Mouse (Mus musculus): Measurements from ENCODE around the gene Pik3ca. TPM values are rescaled to one million over a fixed set of nuclear protein-coding genes. Genes with fewer than 3 reads are reported as not detected.
A peak's percentile ranks its signal among the peaks of the same experiment; 100 is the strongest.
"Not testable (repeated sequence)": the region's sequence is repeated elsewhere in the genome, so short reads cannot be mapped to it uniquely, and the experiment has no call there.

Gene Pik3ca
- total RNA-seq, 4 experiments from 2014 or later: 42.2 to 50.1 (median 45.1) TPM

- no peak for DNase-seq (ENCODE audit: low spot score)
These were observed 4.1 kb downstream of the Pik3ca start for GRCm38 (mm10) chr3:32401591-32401990.

- no peak for DNase-seq (ENCODE audit: low spot score)
These were observed 5.8 kb downstream of the Pik3ca start for GRCm38 (mm10) chr3:32402990-32403885.

DNA sequence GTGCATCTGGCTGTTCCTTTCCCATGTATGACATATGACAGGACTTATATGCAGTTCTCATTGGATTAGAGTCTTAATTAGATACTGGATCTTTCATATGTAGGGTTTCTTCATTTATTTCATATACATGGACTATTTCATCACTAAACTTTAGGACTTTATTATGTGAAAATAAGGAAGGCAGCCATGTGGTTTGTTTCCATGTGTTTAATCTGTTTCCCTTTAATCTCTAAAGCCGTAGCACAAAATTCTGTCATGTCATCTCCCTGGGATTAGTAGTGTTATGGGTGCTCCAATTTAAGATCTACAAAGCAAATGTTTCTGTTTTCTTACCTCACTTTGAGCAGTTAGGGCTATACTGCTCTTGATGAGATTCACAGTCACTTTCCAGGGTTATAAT lies 8.2 kb downstream of the Pik3ca start:
- no peak for DNase-seq (ENCODE audit: low spot score)

DNA sequence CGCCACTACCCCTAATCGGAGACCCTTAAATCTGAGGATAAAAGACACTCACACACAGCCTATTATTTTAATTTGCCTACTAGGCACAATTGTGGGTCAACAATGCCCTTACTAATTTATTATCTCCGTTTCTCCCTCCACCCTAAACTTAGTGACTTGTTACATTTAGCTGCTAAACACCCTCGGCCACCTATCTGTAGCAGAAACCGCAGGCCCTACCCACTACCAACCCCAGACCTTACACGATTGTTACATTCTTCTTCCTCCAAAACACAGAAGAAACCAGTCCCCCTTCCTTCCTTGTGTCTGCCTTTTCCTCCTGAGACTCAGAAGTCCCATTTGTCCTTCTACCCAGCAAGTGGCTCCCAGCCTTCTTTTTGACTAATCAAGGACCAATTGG lies 9.3 kb downstream of the Pik3ca start:
- DNase-seq (ENCODE audit: low spot score): no peak

DNA sequence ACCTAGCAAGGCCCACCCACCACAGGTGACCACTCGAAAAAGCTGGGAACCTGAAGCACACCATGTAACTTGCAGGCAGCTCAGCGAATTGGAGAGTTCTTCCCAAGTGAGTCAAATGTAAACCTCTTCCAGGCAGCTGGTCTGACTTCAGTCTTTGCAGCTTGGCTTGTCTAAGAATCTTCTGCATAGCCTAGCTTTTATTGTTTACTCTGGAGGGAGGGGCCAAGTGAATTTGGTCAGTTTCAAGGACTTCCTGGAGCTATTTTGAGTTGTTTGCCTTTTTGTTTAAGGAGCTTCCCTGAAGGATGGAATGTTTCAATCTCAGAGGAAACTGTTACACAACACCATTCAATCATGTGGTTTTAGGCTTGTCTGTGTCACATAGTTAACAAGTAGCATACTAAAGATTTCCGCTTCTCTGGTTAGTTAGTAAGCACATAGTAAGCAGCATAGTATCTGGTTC lies 11.4 kb downstream of the Pik3ca start:
- DNase-seq (ENCODE audit: low spot score): no peak

GRCm38 (mm10) chr3:32412502-32413044 lies 15.1 kb downstream of the Pik3ca start:
- DNase-seq (ENCODE audit: low spot score): no peak

- no peak for DNase-seq (ENCODE audit: low spot score)
These were observed 16.9 kb downstream of the Pik3ca start for GRCm38 (mm10) chr3:32414381-32414780.

DNA sequence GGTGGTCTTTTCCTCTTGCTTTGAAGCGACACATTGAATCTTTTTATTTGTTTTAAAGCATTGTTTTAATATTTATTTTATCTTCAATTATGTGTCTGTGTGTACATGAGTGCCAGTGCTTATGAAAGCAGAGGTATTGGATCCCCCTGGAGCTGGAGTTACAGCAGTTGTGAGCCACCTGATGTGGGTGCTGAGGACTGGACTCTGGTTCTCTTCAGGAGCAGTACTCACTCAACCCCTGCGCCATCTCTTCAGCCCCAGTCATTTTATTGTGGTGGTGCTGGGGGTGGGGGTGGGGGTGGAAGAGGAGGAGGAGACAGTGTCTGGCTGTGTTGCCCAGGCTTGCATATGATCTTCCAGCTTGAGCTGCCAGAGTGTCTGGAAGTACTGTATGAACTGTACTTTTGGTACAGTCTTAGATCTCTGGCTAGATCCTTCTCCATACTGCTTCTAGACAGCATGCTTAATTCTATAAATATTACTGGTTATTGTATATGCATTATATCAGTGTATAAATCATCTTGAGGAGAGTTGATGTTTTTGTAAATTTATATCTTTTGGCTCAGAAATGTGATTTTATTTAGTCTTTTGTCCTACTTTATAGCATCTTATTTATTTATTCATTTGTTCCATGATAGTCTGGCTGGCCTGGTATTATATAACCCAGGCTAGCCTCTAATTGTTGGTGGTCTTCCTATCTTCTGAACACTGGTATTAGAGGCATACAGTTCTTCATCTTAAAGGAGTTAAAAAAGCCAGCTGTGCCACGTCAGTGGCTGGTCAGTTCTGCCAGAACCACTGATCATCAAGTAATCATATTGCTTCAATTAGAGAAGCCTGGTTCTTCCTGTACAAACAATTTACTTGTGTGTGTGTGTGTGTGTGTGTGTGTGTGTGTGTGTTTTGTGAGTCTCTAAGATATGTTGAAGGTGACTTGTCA lies 18.2 kb downstream of the Pik3ca start:
- no peak for DNase-seq (ENCODE audit: low spot score)

- DNase-seq (ENCODE audit: low spot score): no peak
These were observed 20.3 kb downstream of the Pik3ca start for GRCm38 (mm10) chr3:32417751-32418211.

DNA sequence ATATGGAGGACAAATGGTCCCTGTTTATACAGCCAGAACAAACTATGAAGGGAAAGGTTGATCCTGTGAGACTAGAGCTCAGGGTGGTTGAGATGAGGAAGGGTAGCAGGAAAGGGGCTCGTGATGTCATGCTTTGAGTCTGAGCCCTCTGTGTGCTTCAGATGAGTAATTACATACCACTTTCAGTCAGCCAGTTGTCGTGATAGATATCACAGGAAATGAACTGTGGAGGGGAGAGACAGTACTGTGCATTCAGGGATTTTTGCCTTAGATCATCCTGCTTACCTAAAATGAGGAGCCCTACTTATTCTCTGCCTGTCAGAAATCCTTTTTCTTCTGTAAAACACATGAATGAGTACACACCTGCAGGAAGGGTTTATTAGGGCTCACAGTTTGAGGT lies 22.4 kb downstream of the Pik3ca start:
- DNase-seq (ENCODE audit: low spot score): no peak

DNA sequence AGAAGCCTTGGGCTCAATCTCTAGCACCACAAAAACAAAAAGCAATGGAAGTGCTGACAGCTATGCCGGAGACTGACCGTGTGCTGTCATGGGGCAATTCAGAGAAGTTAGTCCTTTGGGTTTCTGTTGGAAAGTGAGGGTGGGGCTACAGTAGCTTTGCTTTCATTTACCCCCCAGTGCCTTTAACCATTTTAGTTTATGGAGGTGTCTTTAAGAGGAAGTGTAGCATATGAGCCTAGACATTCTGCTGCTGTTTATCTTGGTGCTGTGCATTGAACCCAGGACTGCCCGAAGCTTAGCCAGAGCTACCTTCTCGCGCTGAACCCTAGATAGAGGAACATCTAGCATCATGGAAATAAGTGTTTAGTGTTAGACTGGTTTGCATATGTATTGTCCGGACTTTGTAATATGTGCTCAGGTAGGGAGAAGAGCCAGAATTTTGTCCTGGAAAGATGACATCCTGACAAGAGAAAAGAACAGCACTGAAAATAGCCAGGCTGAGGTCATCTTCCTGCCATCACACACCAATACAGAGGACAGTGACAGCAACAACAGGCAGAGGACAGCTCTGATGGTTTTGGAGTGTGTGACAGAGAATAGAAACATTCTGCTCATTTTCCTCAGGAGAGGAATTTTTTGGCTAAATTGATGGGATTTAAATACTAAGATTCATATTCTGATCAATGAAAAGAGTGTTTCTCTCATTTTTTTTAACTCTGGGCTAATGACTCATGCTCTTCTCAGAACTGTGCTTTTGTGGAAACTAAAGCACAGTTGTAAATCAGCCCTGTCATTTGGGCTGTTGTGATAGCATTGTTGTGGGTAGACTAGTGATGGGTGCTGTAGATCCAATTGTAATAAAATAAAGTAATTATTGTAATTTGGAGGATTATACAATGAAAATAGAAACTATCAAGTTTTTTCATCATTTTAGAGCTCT lies 23.9 kb downstream of the Pik3ca start:
- DNase-seq (ENCODE audit: low spot score): no peak

- DNase-seq (ENCODE audit: low spot score): no peak
These were observed 30.2 kb downstream of the Pik3ca start for GRCm38 (mm10) chr3:32427695-32428094.

DNA sequence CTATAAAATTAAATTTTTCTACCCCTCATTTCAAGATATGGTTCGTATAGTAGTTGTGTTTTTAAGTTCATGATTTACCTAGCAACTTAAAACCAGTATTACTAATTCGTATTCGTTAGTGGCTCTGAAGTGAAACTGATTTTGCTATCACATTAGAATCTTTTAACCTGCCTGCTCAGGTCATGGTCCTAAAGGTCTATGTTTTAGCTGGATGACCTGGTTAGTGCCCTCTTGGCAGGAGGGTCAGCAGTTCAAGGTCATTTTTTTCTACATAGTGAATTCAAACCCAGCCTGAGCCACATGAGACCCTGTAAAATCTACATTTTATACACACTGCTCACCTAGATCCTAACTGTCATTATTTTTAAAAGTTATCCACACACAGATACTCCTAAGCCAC lies 30.9 kb downstream of the Pik3ca start:
- DNase-seq (ENCODE audit: low spot score): no peak

DNA sequence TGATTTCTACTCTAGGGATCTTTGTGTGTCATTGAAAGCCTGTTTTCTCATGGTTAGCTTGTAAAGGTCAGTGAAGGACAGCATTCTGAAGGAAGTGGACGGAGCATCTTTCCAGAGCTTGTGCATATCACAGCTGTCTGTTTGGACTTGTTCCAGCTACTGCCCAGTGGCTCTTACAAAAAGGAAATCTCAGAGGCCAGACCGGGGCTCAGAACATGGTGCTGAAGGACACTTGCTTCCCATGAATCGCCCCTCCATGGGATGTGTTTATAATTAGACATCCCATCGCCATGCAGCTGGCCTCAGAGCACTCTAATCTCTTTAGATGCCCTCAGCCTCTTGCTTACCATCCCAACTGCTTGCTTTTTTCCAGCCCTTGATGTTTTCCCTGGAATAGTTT lies 31.4 kb downstream of the Pik3ca start:
- peak; percentile 78 for DNase-seq (ENCODE audit: low spot score)

DNA sequence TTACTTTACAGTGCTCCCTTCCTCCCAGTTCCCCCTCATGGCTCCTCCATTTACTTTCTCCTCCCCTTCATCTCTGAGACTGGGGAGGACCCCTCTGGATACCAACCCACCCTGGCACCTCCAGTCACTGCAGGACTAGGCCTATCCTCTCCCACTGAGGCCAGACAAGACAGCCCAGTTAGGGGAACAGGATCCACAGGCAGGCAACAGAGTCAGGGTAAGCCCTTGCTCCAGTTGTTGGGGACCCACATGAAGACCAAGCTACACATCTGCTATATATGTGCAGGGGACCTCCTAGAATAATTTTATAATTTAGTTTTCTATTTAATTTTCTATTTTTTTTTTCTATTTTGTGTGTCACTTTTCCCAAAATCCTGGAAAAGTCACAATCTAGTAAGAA lies 31.9 kb downstream of the Pik3ca start:
- not testable (repeated sequence) for DNase-seq (ENCODE audit: low spot score)

GRCm38 (mm10) chr3:32430394-32430793 lies 32.9 kb downstream of the Pik3ca start:
- no peak for DNase-seq (ENCODE audit: low spot score)

- DNase-seq (ENCODE audit: low spot score): no peak
These were observed 36.5 kb downstream of the Pik3ca start for GRCm38 (mm10) chr3:32434016-32434415.

DNA sequence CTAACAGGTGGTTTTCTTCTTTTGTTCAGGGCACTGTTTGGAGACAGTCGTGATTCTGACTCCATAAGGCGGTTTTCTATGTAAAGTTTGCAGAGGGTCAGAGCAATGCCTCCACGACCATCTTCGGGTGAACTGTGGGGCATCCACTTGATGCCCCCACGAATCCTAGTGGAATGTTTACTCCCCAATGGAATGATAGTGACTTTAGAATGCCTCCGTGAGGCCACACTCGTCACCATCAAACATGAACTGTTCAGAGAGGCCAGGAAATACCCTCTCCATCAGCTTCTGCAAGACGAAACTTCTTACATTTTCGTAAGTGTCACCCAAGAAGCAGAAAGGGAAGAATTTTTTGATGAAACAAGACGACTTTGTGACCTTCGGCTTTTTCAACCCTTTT lies 38.6 kb downstream of the Pik3ca start:
- DNase-seq (ENCODE audit: low spot score): no peak

DNA sequence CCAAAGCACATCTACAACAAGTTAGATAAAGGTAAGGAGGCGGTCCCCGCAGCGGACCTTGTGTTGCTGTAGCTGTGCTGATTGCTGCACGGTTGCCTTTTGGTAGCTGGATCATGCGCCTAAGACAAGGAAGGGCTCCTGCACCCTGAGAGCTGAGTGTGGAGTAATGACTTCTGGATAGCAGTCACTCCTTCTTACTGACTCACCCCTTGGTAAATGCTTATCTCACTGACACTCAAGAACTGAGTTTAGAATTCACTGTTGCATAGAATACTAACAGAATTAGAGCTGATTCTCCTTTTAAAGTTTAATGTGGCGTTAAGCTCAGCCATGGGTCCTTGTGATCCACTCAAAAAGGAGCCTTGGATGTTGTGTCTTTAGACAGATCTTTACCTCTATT lies 39.8 kb downstream of the Pik3ca start:
- no peak for DNase-seq (ENCODE audit: low spot score)

DNA sequence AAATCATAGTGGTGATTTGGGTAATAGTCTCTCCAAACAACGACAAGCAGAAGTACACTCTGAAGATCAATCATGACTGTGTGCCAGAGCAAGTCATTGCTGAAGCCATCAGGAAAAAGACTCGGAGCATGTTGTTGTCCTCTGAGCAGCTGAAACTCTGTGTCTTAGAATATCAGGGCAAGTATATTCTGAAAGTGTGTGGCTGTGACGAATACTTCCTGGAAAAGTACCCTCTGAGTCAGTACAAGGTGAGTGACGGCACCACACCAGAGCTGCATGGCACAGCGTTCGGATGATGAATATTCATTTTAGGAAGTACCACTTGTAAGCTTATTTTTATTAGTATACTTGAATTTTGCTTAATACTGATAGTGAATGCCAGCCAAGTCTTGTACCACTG lies 40.3 kb downstream of the Pik3ca start:
- DNase-seq (ENCODE audit: low spot score): no peak

GRCm38 (mm10) chr3:32438716-32439115 lies 41.2 kb downstream of the Pik3ca start:
- no peak for DNase-seq (ENCODE audit: low spot score)
